Mouse (Mus musculus) intestine, postnatal 0 days (tissue): ENCODE data around the gene Scnn1g. TPM values are rescaled to one million over a fixed set of nuclear protein-coding genes. Genes with fewer than 3 reads are reported as not detected.

Source experiments
- ATAC-seq: fragments of 200-750 bp; cut with Nextera tagmentation; 2 replicates; pipeline ENCODE4 v1.8.0; 2017; ENCODE audit warnings: mild to moderate bottlenecking, moderate TSS enrichment, moderate library complexity
- H3K27ac ChIP-seq: fragments of 300-500 bp; sonication (generic); 2 replicates; pipeline ENCODE4 v1.5.1; 2014; ENCODE audit warnings: mild to moderate bottlenecking, low read depth, low read length, moderate library complexity
- H3K27me3 ChIP-seq: fragments of 300-500 bp; sonication (generic); replicated peaks from 2 replicates; pipeline ENCODE4 v1.6.1; 2014; ENCODE audit warnings: low read length, mixed read lengths; ENCODE audit not compliant: control insufficient read depth, insufficient read depth
- H3K36me3 ChIP-seq: fragments of 300-500 bp; sonication (generic); 2 replicates; pipeline ENCODE4 v1.6.1; 2014; ENCODE audit warnings: mild to moderate bottlenecking, moderate library complexity; ENCODE audit not compliant: control insufficient read depth, insufficient read depth
- H3K4me1 ChIP-seq: fragments of 300-500 bp; sonication (generic); replicated peaks from 2 replicates; pipeline ENCODE4 v1.6.1; 2014; ENCODE audit warnings: antibody characterized with exemption, low read length, mixed read lengths; ENCODE audit not compliant: control insufficient read depth, insufficient read depth
- H3K4me2 ChIP-seq: fragments of 300-500 bp; sonication (generic); replicated peaks from 2 replicates; pipeline ENCODE4 v1.6.1; 2014; ENCODE audit warnings: low read depth, mild to moderate bottlenecking, moderate library complexity
- H3K4me3 ChIP-seq: fragments of 300-500 bp; sonication (generic); 2 replicates; pipeline ENCODE4 v1.5.1; 2014; ENCODE audit warnings: low read depth, low read length
- H3K9ac ChIP-seq: fragments of 300-500 bp; sonication (generic); 2 replicates; pipeline ENCODE4 v1.6.1; 2014; ENCODE audit warnings: mild to moderate bottlenecking, low read depth, low read length
- H3K9me3 ChIP-seq: fragments of 300-500 bp; sonication (generic); 2 replicates; pipeline ENCODE4 v1.6.1; 2016; ENCODE audit warnings: mixed run types; ENCODE audit not compliant: control insufficient read depth
- CTCF ChIP-seq: sonication (generic); IDR thresholded peaks from 2 replicates; pipeline ENCODE4 v1.5.1; 2016; ENCODE audit warnings: low read depth, mild to moderate bottlenecking, control low read depth, antibody characterized with exemption, moderate library complexity
- WGBS: fragments of 180-500 bp; shearing (Covaris S2); extraction: QIAGEN DNeasy Blood & Tissue Kit; methylation state at CpG from one replicate; pipeline ENCODE4 v1.1.7; 2014; 5-methylcytosine and 5-hydroxymethylcytosine counted together
- polyA plus RNA-seq: library from polyadenylated mRNA; unstranded; fragments of >200 nt; fragmentation: Nextera tagmentation; extraction: Ambion mirVana; gene quantifications from 2 replicates; pipeline ENCODE4 v1.2.1, GENCODE M21; 2015

Gene Scnn1g
- polyA plus RNA-seq, 1 experiment from 2014 or later: 0.57 TPM

DNA sequence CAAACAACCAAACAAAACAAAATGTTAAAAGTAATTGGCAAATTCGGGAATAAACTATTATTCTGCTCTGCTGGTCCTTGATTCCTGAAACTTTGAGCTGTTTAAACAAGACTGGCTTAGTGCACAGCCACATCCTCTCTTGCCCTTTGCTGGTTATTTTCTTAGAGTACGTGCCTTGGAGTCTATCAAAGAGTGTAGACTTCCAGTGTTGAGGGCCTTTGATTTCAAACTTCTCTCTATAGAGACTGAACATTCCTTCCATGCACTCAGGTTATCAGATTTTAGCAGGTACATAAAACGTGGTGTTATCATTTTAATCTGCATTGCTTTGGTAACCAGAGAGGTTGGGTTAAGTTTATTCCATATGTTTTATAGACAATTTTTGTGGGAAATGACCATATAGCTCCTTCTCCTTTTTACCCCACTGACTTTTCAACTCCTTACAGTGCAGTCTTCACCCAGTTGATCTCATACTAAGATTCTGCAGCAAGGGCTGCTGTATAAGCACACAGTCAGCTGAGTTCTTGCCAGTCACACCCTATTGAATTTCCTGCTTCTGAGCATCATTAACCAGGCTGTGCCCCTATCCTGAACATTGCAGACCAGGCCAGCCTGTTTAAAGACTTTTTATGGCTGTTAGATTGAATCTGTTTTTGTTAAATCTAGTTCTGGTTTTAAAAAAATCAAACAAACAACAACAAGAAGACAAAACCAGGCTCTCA, 48.1 kb downstream of the Scnn1g start:
- ATAC-seq: no peak
- TF ChIP-seq CTCF: no peak
- H3K4me1 ChIP-seq: no peaks in the 10 kb centered on the region
- no peak overlapping the region for H3K4me3 ChIP-seq
- no peaks in the 10 kb centered on the region for H3K27me3 ChIP-seq
- no peak overlapping the region for H3K4me2 ChIP-seq
- H3K9me3 ChIP-seq: no peaks in the 10 kb centered on the region
- H3K9ac ChIP-seq: no peak overlapping the region
- H3K27ac ChIP-seq: no peak overlapping the region
- no peaks in the 10 kb centered on the region for H3K36me3 ChIP-seq
- 57% methylated on average over 3 of the region's 3 CpGs for WGBS

DNA sequence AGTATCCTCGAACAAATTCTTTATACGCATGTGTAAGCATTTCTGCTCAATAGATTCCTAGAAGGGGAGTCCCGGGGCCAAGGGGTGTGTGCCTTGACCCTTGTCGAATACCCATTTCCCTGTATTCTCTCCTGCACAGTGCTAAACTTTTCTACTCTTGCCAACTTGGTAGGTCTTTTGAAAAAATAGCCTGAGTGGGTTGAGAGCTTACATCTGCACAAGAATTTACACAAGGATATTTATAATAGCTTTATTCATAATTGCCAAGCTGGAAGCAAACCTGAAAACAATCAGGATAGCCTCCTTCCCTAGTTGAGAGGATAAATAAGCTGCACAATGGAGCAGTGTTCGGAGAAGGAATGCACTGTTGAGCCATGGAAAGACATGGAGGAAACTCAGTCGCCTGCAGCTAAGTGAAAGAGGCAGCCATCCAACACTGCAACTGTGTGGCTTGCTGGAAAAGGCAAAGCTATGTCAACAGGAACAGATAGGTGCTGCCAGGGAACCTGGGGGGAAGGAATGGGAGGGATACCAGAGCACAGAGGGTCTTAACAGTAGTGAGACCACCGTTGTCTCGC, 51.5 kb downstream of the Scnn1g start:
- H3K4me1 ChIP-seq: no peaks in the 10 kb centered on the region
- 83% methylated on average over 8 of the region's 8 CpGs for WGBS
- no peak overlapping the region for H3K27ac ChIP-seq
- H3K36me3 ChIP-seq: no peaks in the 10 kb centered on the region
- H3K27me3 ChIP-seq: no peaks in the 10 kb centered on the region
- TF ChIP-seq CTCF: no peak
- no peak for ATAC-seq
- no peaks in the 10 kb centered on the region for H3K9me3 ChIP-seq
- no peak overlapping the region for H3K4me3 ChIP-seq
- H3K9ac ChIP-seq: no peak overlapping the region
- no peak overlapping the region for H3K4me2 ChIP-seq

- WGBS: 32% methylated on average over 9 of the region's 9 CpGs
- no peak for ATAC-seq
Observed at GRCm38 (mm10) chr7:121797781-121798180, 63.5 kb downstream of the Scnn1g start.

GRCm38 (mm10) chr7:121802471-121802870, 68.2 kb downstream of the Scnn1g start:
- no peak overlapping the region for H3K4me2 ChIP-seq
- H3K4me3 ChIP-seq: no peak overlapping the region
- H3K36me3 ChIP-seq: no peaks in the 10 kb centered on the region
- no peaks in the 10 kb centered on the region for H3K9me3 ChIP-seq
- H3K9ac ChIP-seq: no peak overlapping the region
- 58% methylated on average over 2 of the region's 2 CpGs for WGBS
- H3K27ac ChIP-seq: no peak overlapping the region
- H3K27me3 ChIP-seq: no peaks in the 10 kb centered on the region
- TF ChIP-seq CTCF: no peak
- no peak for ATAC-seq
- no peaks in the 10 kb centered on the region for H3K4me1 ChIP-seq

More at GRCm38 (mm10) chr7:121797781-121798180, 63.5 kb downstream of the Scnn1g start:
- Histone ChIP-seq H3K27me3 (no peaks in the 10 kb centered on the region), H3K4me1 (no peaks in the 10 kb centered on the region), H3K9me3 (no peaks in the 10 kb centered on the region), H3K27ac (no peak overlapping the region), H3K36me3 (no peaks in the 10 kb centered on the region), H3K4me3 (no peak overlapping the region), H3K9ac (no peak overlapping the region), H3K4me2 (no peak overlapping the region)
- no peak for TF ChIP-seq CTCF

DNA sequence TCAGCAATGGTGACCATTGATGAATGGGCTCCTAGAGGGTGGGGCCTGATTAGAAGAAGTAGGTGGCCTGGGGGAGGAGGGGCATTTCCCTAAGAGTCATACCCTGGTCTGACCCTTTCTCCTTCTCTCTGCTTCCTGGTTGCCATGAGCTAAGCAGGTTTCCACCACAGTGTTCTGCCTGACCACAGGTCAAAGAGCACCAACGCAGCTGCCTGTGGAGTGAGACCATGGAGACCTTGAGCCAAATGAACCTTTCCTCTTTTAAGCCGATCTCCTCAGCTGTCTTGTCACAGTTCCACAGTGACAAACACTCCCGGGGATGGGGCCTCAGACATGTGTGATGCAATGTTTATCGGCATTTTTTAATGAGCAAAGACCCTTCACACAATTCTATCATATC, 68.7 kb downstream of the Scnn1g start:
- Histone ChIP-seq H3K27ac (no peak overlapping the region), H3K4me3 (no peak overlapping the region), H3K4me1 (no peaks in the 10 kb centered on the region), H3K27me3 (no peaks in the 10 kb centered on the region), H3K9me3 (no peaks in the 10 kb centered on the region), H3K9ac (no peak overlapping the region), H3K36me3 (no peaks in the 10 kb centered on the region), H3K4me2 (no peak overlapping the region)
- WGBS: 82% methylated on average over 4 of the region's 4 CpGs
- ATAC-seq: no peak
- TF ChIP-seq CTCF: no peak

DNA sequence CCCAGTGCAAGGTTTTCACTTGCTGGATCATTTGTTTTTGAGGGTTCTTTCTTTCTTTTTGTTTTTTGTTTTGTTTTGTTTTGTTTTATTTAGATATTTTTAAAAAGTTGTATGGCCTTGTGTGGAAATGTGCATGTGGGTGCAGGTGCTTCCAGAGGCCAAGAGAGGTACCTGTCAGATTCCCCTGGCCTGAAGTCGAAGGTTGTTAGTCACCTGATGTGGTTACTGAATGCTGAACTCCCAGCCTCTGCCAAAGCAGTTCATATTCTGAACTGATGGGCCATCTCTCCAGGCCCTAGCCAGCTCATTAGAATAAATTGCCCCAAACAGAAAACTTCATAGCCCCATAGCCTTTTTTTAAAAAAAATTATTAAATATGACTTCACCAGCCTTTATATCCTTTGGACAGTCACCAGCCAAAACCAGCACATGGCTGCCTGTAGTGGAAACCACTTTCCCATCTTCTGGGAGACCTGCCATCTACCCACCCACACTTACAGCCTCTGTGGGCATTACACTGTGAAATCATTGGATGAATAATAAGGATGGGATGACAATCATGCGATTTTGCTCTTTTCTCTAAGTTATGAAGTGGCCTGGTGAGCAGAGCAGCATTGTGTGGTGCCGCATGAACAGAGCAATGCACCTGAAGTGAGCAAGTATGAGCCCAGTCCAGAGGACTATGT, 71.7 kb downstream of the Scnn1g start:
- H3K4me3 ChIP-seq: no peak overlapping the region
- no peak overlapping the region for H3K4me2 ChIP-seq
- 73% methylated on average over 3 of the region's 3 CpGs for WGBS
- H3K9ac ChIP-seq: no peak overlapping the region
- H3K4me1 ChIP-seq: no peaks in the 10 kb centered on the region
- no peak for ATAC-seq
- no peaks in the 10 kb centered on the region for H3K36me3 ChIP-seq
- H3K27me3 ChIP-seq: no peaks in the 10 kb centered on the region
- H3K27ac ChIP-seq: no peak overlapping the region
- TF ChIP-seq CTCF: no peak
- H3K9me3 ChIP-seq: no peaks in the 10 kb centered on the region
